Mouse (Mus musculus) small intestine, adult 2 months (tissue): ENCODE results near the gene Moap1.

Source experiments
- CTCF ChIP-seq: fragments of 200-500 bp; IDR thresholded peaks from 2 replicates; pipeline ENCODE4 v1.5.1; 2012; ENCODE audit warnings: low read depth, mild to moderate bottlenecking, control low read depth, inconsistent platforms, low read length, moderate library complexity, mixed read lengths; ENCODE audit not compliant: insufficient replicate concordance, insufficient read length; ENCODE audit errors: extremely low read depth
- POLR2A ChIP-seq: fragments of 200-500 bp; IDR thresholded peaks from 2 replicates; pipeline ENCODE4 v1.6.1; 2012; ENCODE audit warnings: low read depth, mild to moderate bottlenecking, control low read depth, inconsistent platforms, low read length, moderate library complexity

DNA sequence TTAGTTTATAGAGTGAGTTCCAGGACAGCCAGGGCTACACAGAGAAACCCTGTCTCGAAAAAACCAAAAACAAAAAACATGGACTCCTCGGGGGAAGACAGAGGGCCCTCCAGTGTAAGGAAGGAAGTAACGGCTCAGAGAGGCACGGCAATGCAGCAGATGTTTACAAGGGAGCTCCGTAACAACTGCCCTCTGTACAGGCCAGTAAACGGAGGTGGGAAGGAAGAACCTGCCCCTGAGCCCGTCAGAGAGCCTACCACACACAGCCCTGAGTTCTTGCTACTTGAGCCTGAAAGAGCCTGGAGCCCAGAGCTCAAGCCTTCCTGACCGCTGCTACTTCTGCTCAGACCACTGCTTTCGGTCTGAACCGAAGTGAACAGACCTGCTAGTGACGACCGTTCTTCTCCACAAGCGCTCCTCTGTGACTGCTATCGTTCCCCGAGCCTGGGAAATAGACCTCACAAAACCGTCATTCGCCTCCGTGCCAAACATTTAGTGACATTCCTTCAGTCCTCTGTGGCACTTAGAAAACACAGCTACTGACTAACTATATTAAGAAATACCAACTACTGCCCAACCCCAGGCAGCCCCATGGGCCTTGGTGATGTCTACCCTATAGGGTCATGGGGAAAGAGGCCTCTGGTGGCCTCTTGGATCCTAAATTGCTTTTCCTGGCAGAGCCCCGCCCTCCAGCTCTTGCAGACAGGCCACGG lies 30.2 kb downstream of the Moap1 start:
- no peak for TF ChIP-seq POLR2A
- TF ChIP-seq CTCF = no peak
